Comparison of ENCODE assay signal across 13 mouse cellular contexts in genomic region chr2:68896196-68896595, GRCm38 (mm10). TPM values are rescaled to one million over a fixed set of nuclear protein-coding genes. Genes with fewer than 3 reads are reported as not detected.
DNase-seq lines count a peak whose midpoint lies in the region; ATAC-seq lines count a peak whose summit lies in the region.
"Had no signal": no experiment of that assay in that cellular context is flagged by ENCODE, and none has a peak within 500 bp of the region (broad histone marks: within the 10 kb centered on the region; RNA-seq: fewer than 3 reads in every experiment).

No protein-coding gene starts in this region.

- no peak overlapping the region for H3K4me3 ChIP-seq in hindbrain, embryonic 16.5 days (ENCODE audit: low read length)
- H3K4me3 ChIP-seq: embryonic facial prominence, embryonic 13.5 days; limb, embryonic 15.5 days; stomach, embryonic 15.5 days had no signal

- H3K9me3 ChIP-seq in hindbrain, embryonic 16.5 days (ENCODE audit: control insufficient read depth, low read length), result no peaks in the 10 kb centered on the region
- H3K9me3 ChIP-seq: embryonic facial prominence, embryonic 13.5 days; limb, embryonic 15.5 days; stomach, embryonic 15.5 days had no signal

- 59% methylated on average over 4 of the region's 4 CpGs for WGBS in hindbrain, embryonic 16.5 days

- intact Hi-C loops in heart, postnatal 36 days (cut with DNase I), result no loop called here

- peaks cover 4% of the 10 kb centered on the region for H3K4me1 ChIP-seq in hindbrain, embryonic 16.5 days (ENCODE audit: control insufficient read depth, insufficient read depth, low read depth, low read length)
- H3K4me1 ChIP-seq: embryonic facial prominence, embryonic 13.5 days; stomach, embryonic 15.5 days had no signal

- H3K27ac ChIP-seq in hindbrain, embryonic 16.5 days (ENCODE audit: low read depth, low read length), result no peak overlapping the region
- H3K27ac ChIP-seq: embryonic facial prominence, embryonic 13.5 days; limb, embryonic 15.5 days; stomach, embryonic 15.5 days had no signal

- no peak for ATAC-seq in hindbrain, embryonic 16.5 days

- peak; percentile 31 to 55 for DNase-seq in heart, adult 18-20 months
- no peak for DNase-seq in heart, postnatal 36 days
- DNase-seq in adipocyte (ENCODE audit: low spot score), result peak; percentile 74
- DNase-seq in cerebellum, postnatal 25 days, result peak; percentile 34 to 48
- DNase-seq in layer of hippocampus, adult 8-10 months (ENCODE audit: low spot score in 2 of 2), result peak; percentile 38 to 59
- DNase-seq in urinary bladder, adult 18-20 months (ENCODE audit: low spot score in 2 of 2), result no peak
- DNase-seq in Muller cell, postnatal 12 days (ENCODE audit: inconsistent ontology term), result no peak
- DNase-seq: gastrocnemius, postnatal 36 days; kidney, adult 9 months had no signal

- H3K27me3 ChIP-seq in hindbrain, embryonic 16.5 days (replicated peaks; ENCODE audit: control insufficient read depth, insufficient read depth, low read length), result no peaks in the 10 kb centered on the region
- H3K27me3 ChIP-seq: embryonic facial prominence, embryonic 13.5 days; limb, embryonic 15.5 days; stomach, embryonic 15.5 days had no signal

- H3K9ac ChIP-seq in hindbrain, embryonic 16.5 days (ENCODE audit: low read depth, low read length), result no peak overlapping the region
- H3K9ac ChIP-seq: embryonic facial prominence, embryonic 13.5 days; limb, embryonic 15.5 days; stomach, embryonic 15.5 days had no signal

- no peak overlapping the region for H3K4me2 ChIP-seq in hindbrain, embryonic 16.5 days (ENCODE audit: low read length)
- H3K4me2 ChIP-seq: embryonic facial prominence, embryonic 13.5 days; limb, embryonic 15.5 days; stomach, embryonic 15.5 days had no signal

- H3K36me3 ChIP-seq in hindbrain, embryonic 16.5 days (ENCODE audit: control insufficient read depth, insufficient read depth, low read length), result no peaks in the 10 kb centered on the region
- H3K36me3 ChIP-seq: embryonic facial prominence, embryonic 13.5 days; limb, embryonic 15.5 days; stomach, embryonic 15.5 days had no signal

RNA-seq across cellular contexts. Expression of gene Cers6, which starts 35.0 kb away (rescaled TPM):
- total RNA-seq in heart, adult 18-20 months (2021), result 10 to 100 TPM in 1 of 2 experiments, 1 to 10 TPM in 1; 7.9 to 11.4 TPM
- total RNA-seq in heart, postnatal 36 days (2021), result 10 to 100 TPM in 1 of 2 experiments, 1 to 10 TPM in 1; 9.1 to 12.0 TPM
- 10 to 100 TPM; 78.4 to 93.3 (median 91.6) TPM for total RNA-seq in layer of hippocampus, adult 8-10 months (2022)
- 45.0 and 54.7 TPM in 2 replicates for polyA plus RNA-seq in hindbrain, embryonic 16.5 days (2015; fragmentation: Nextera tagmentation; extraction: Ambion mirVana)

Comparison
In these comparisons a context has a peak if more than half of its experiments do, and no peak if none do; other contexts are left out.
1. DNase-seq: peak in heart, adult 18-20 months (2 of 2), adipocyte (single experiment), cerebellum, postnatal 25 days (2 of 2) and layer of hippocampus, adult 8-10 months (2 of 2); none in heart, postnatal 36 days (0 of 2), urinary bladder, adult 18-20 months (0 of 2) and Muller cell, postnatal 12 days (single experiment).
2. RNA of gene Cers6, which starts 35.0 kb away (total RNA-seq): 78.4 to 93.3 TPM in layer of hippocampus, adult 8-10 months; 9.1 to 12.0 TPM in heart, postnatal 36 days and 7.9 to 11.4 TPM in heart, adult 18-20 months; every median in the first group is over 4 times any median in the second.